Mouse (Mus musculus) heart, postnatal 0 days (tissue): Measurements from ENCODE around the gene Olfr686.

Experiments used
- CTCF ChIP-seq: IDR thresholded peaks from 2 replicates; pipeline ENCODE4 v1.5.1; 2016; ENCODE audit warnings: antibody characterized with exemption, control low read depth, low read depth
- EP300 ChIP-seq: IDR thresholded peaks from 2 replicates; pipeline ENCODE4 v1.6.1; 2016; ENCODE audit warnings: antibody characterized with exemption, low read depth

DNA sequence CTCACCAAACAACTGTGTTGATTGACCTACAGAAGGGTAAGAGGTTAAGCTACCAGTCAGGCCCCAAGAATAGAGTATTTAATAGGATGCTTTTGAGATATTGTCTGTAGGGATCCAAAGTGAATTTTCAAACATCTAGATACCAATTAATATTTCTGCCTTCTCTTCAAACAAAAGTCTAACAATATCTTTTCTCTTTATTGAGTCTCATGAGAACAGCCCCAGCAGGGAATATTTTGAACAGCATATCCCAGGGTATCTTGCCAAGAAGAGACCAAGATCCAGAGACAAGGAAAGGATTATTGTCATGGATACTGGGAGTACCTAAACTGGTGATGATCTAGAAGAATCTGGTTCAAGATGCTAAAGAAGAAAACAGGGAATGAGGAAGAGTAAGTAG lies at the start of gene Olfr686:
- TF ChIP-seq CTCF (no peak), EP300 (no peak)
